Mouse (Mus musculus): Measurements from ENCODE around the gene Plcb4. TPM values are rescaled to one million over a fixed set of nuclear protein-coding genes. Genes with fewer than 3 reads are reported as not detected.

The Plcb4 gene
- polyA plus RNA-seq, 1 experiment from 2014 or later: 7.4 TPM

- Histone ChIP-seq H3K4me2 (ENCODE audit: low read depth, low read length) (no peak overlapping the region), H3K9me3 (ENCODE audit: control insufficient read depth, low read length) (no peaks in the 10 kb centered on the region), H3K27ac (ENCODE audit: low read length) (no peak overlapping the region), H3K36me3 (ENCODE audit: control insufficient read depth, insufficient read depth, low read length) (no peaks in the 10 kb centered on the region), H3K27me3 (replicated peaks; ENCODE audit: control insufficient read depth, insufficient read depth, low read length) (no peaks in the 10 kb centered on the region), H3K4me3 (ENCODE audit: low read length) (no peak overlapping the region), H3K9ac (ENCODE audit: low read depth, low read length) (no peak overlapping the region), H3K4me1 (ENCODE audit: control insufficient read depth, insufficient read depth, low read length) (no peaks in the 10 kb centered on the region)
- WGBS: 80% methylated on average over 11 of the region's 11 CpGs
- no peak for ATAC-seq
These were observed 334.5 kb downstream of the Plcb4 start for GRCm38 (mm10) chr2:135993314-135993713.

GRCm38 (mm10) chr2:135995196-135995595 lies 336.4 kb downstream of the Plcb4 start:
- Histone ChIP-seq H3K4me1 (ENCODE audit: control insufficient read depth, insufficient read depth, low read length) (no peaks in the 10 kb centered on the region), H3K27me3 (replicated peaks; ENCODE audit: control insufficient read depth, insufficient read depth, low read length) (no peaks in the 10 kb centered on the region), H3K36me3 (ENCODE audit: control insufficient read depth, insufficient read depth, low read length) (no peaks in the 10 kb centered on the region), H3K4me3 (ENCODE audit: low read length) (no peak overlapping the region), H3K9ac (ENCODE audit: low read depth, low read length) (no peak overlapping the region), H3K4me2 (ENCODE audit: low read depth, low read length) (no peak overlapping the region), H3K27ac (ENCODE audit: low read length) (no peak overlapping the region), H3K9me3 (ENCODE audit: control insufficient read depth, low read length) (no peaks in the 10 kb centered on the region)
- WGBS: 88% methylated on average over 4 of the region's 4 CpGs
- no peak for ATAC-seq

- Histone ChIP-seq H3K9me3 (ENCODE audit: control insufficient read depth, low read length) (no peaks in the 10 kb centered on the region), H3K4me2 (ENCODE audit: low read depth, low read length) (no peak overlapping the region), H3K9ac (ENCODE audit: low read depth, low read length) (no peak overlapping the region), H3K4me1 (ENCODE audit: control insufficient read depth, insufficient read depth, low read length) (no peaks in the 10 kb centered on the region), H3K4me3 (ENCODE audit: low read length) (no peak overlapping the region), H3K27ac (ENCODE audit: low read length) (no peak overlapping the region), H3K36me3 (ENCODE audit: control insufficient read depth, insufficient read depth, low read length) (no peaks in the 10 kb centered on the region), H3K27me3 (replicated peaks; ENCODE audit: control insufficient read depth, insufficient read depth, low read length) (no peaks in the 10 kb centered on the region)
- WGBS: 84% methylated on average over 6 of the region's 6 CpGs
- ATAC-seq: no peak
These were observed 338.1 kb downstream of the Plcb4 start for GRCm38 (mm10) chr2:135996936-135997335.

GRCm38 (mm10) chr2:135997361-135998150 lies 338.7 kb downstream of the Plcb4 start:
- WGBS: 78% methylated on average over 18 of the region's 18 CpGs
- Histone ChIP-seq H3K9ac (ENCODE audit: low read depth, low read length) (no peak overlapping the region), H3K27me3 (replicated peaks; ENCODE audit: control insufficient read depth, insufficient read depth, low read length) (no peaks in the 10 kb centered on the region), H3K4me1 (ENCODE audit: control insufficient read depth, insufficient read depth, low read length) (no peaks in the 10 kb centered on the region), H3K27ac (ENCODE audit: low read length) (no peak overlapping the region), H3K4me2 (ENCODE audit: low read depth, low read length) (no peak overlapping the region), H3K36me3 (ENCODE audit: control insufficient read depth, insufficient read depth, low read length) (no peaks in the 10 kb centered on the region), H3K9me3 (ENCODE audit: control insufficient read depth, low read length) (no peaks in the 10 kb centered on the region), H3K4me3 (ENCODE audit: low read length) (no peak overlapping the region)
- ATAC-seq: no peak

GRCm38 (mm10) chr2:135998886-135999285 lies 340.1 kb downstream of the Plcb4 start:
- no peaks in the 10 kb centered on the region for H3K36me3 ChIP-seq (ENCODE audit: control insufficient read depth, insufficient read depth, low read length)
- no peak for ATAC-seq
- H3K9ac ChIP-seq (ENCODE audit: low read depth, low read length): no peak overlapping the region
- H3K4me1 ChIP-seq (ENCODE audit: control insufficient read depth, insufficient read depth, low read length): no peaks in the 10 kb centered on the region
- no peaks in the 10 kb centered on the region for H3K9me3 ChIP-seq (ENCODE audit: control insufficient read depth, low read length)
- H3K4me3 ChIP-seq (ENCODE audit: low read length): no peak overlapping the region
- H3K27ac ChIP-seq (ENCODE audit: low read length): no peak overlapping the region
- no peaks in the 10 kb centered on the region for H3K27me3 ChIP-seq (replicated peaks; ENCODE audit: control insufficient read depth, insufficient read depth, low read length)
- H3K4me2 ChIP-seq (ENCODE audit: low read depth, low read length): no peak overlapping the region
- 85% methylated on average over 7 of the region's 7 CpGs for WGBS

- ATAC-seq: no peak
- H3K4me3 ChIP-seq (ENCODE audit: low read length): no peak overlapping the region
- H3K4me1 ChIP-seq (ENCODE audit: control insufficient read depth, insufficient read depth, low read length): no peaks in the 10 kb centered on the region
- H3K27me3 ChIP-seq (replicated peaks; ENCODE audit: control insufficient read depth, insufficient read depth, low read length): no peaks in the 10 kb centered on the region
- H3K36me3 ChIP-seq (ENCODE audit: control insufficient read depth, insufficient read depth, low read length): no peaks in the 10 kb centered on the region
- WGBS: 65% methylated on average over 1 of the region's 1 CpGs
- H3K9ac ChIP-seq (ENCODE audit: low read depth, low read length): no peak overlapping the region
- H3K27ac ChIP-seq (ENCODE audit: low read length): no peak overlapping the region
- no peak overlapping the region for H3K4me2 ChIP-seq (ENCODE audit: low read depth, low read length)
- H3K9me3 ChIP-seq (ENCODE audit: control insufficient read depth, low read length): no peaks in the 10 kb centered on the region
These were observed 340.6 kb downstream of the Plcb4 start for GRCm38 (mm10) chr2:135999361-135999760.

GRCm38 (mm10) chr2:136000933-136001332 lies 342.1 kb downstream of the Plcb4 start:
- Histone ChIP-seq H3K4me1 (ENCODE audit: control insufficient read depth, insufficient read depth, low read length) (no peaks in the 10 kb centered on the region), H3K4me3 (ENCODE audit: low read length) (no peak overlapping the region), H3K4me2 (ENCODE audit: low read depth, low read length) (no peak overlapping the region), H3K27ac (ENCODE audit: low read length) (no peak overlapping the region), H3K36me3 (ENCODE audit: control insufficient read depth, insufficient read depth, low read length) (no peaks in the 10 kb centered on the region), H3K9ac (ENCODE audit: low read depth, low read length) (no peak overlapping the region), H3K9me3 (ENCODE audit: control insufficient read depth, low read length) (no peaks in the 10 kb centered on the region), H3K27me3 (replicated peaks; ENCODE audit: control insufficient read depth, insufficient read depth, low read length) (no peaks in the 10 kb centered on the region)
- ATAC-seq: no peak
- 72% methylated on average over 5 of the region's 5 CpGs for WGBS

GRCm38 (mm10) chr2:136002118-136002517 lies 343.3 kb downstream of the Plcb4 start:
- Histone ChIP-seq H3K4me1 (ENCODE audit: control insufficient read depth, insufficient read depth, low read length) (no peaks in the 10 kb centered on the region), H3K4me2 (ENCODE audit: low read depth, low read length) (no peak overlapping the region), H3K9ac (ENCODE audit: low read depth, low read length) (no peak overlapping the region), H3K36me3 (ENCODE audit: control insufficient read depth, insufficient read depth, low read length) (no peaks in the 10 kb centered on the region), H3K4me3 (ENCODE audit: low read length) (no peak overlapping the region), H3K27me3 (replicated peaks; ENCODE audit: control insufficient read depth, insufficient read depth, low read length) (no peaks in the 10 kb centered on the region), H3K9me3 (ENCODE audit: control insufficient read depth, low read length) (no peaks in the 10 kb centered on the region), H3K27ac (ENCODE audit: low read length) (no peak overlapping the region)
- no peak for ATAC-seq
- 46% methylated on average over 7 of the region's 7 CpGs for WGBS

- Histone ChIP-seq H3K4me3 (ENCODE audit: low read length) (no peak overlapping the region), H3K27ac (ENCODE audit: low read length) (no peak overlapping the region), H3K4me2 (ENCODE audit: low read depth, low read length) (no peak overlapping the region), H3K9me3 (ENCODE audit: control insufficient read depth, low read length) (no peaks in the 10 kb centered on the region), H3K27me3 (replicated peaks; ENCODE audit: control insufficient read depth, insufficient read depth, low read length) (no peaks in the 10 kb centered on the region), H3K4me1 (ENCODE audit: control insufficient read depth, insufficient read depth, low read length) (no peaks in the 10 kb centered on the region), H3K9ac (ENCODE audit: low read depth, low read length) (no peak overlapping the region), H3K36me3 (ENCODE audit: control insufficient read depth, insufficient read depth, low read length) (no peaks in the 10 kb centered on the region)
- WGBS: 83% methylated on average over 1 of the region's 1 CpGs
- ATAC-seq: no peak
These were observed 345.0 kb downstream of the Plcb4 start for GRCm38 (mm10) chr2:136003836-136004235.

GRCm38 (mm10) chr2:136006280-136006679 lies 347.5 kb downstream of the Plcb4 start:
- H3K4me3 ChIP-seq (ENCODE audit: low read length): no peak overlapping the region
- 92% methylated on average over 5 of the region's 5 CpGs for WGBS
- no peak for ATAC-seq

More at GRCm38 (mm10) chr2:136006280-136006679, 347.5 kb downstream of the Plcb4 start:
- Histone ChIP-seq H3K27me3 (replicated peaks; ENCODE audit: control insufficient read depth, insufficient read depth, low read length) (no peaks in the 10 kb centered on the region), H3K4me1 (ENCODE audit: control insufficient read depth, insufficient read depth, low read length) (no peaks in the 10 kb centered on the region), H3K9me3 (ENCODE audit: control insufficient read depth, low read length) (no peaks in the 10 kb centered on the region), H3K27ac (ENCODE audit: low read length) (no peak overlapping the region), H3K36me3 (ENCODE audit: control insufficient read depth, insufficient read depth, low read length) (no peaks in the 10 kb centered on the region), H3K4me2 (ENCODE audit: low read depth, low read length) (no peak overlapping the region), H3K9ac (ENCODE audit: low read depth, low read length) (no peak overlapping the region)
